Mouse (Mus musculus) regulatory T cell (primary cell): ENCODE results near the gene Nfu1.
"Not testable (repeated sequence)": the region's sequence is repeated elsewhere in the genome, so short reads cannot be mapped to it uniquely, and the experiment has no call there.

ENCODE experiments used
- in situ Hi-C: fragments of 300-600 bp; cut with MboI, MseI; formaldehyde crosslinking; loops from one replicate; pipeline ENCODE4 v1.15.1; 2025; ENCODE audit warnings: high pct_unique_total_duplicates

Gene Nfu1

GRCm38 (mm10) chr6:87021791-87022190 is 12.8 kb downstream of the Nfu1 start:
- in situ Hi-C loops, result no loop called here

GRCm38 (mm10) chr6:87026980-87027379 is 17.9 kb downstream of the Nfu1 start:
- in situ Hi-C loops, result no loop called here

- in situ Hi-C loops, result no loop called here
Observed at GRCm38 (mm10) chr6:87028881-87029280, 19.8 kb downstream of the Nfu1 start.

DNA sequence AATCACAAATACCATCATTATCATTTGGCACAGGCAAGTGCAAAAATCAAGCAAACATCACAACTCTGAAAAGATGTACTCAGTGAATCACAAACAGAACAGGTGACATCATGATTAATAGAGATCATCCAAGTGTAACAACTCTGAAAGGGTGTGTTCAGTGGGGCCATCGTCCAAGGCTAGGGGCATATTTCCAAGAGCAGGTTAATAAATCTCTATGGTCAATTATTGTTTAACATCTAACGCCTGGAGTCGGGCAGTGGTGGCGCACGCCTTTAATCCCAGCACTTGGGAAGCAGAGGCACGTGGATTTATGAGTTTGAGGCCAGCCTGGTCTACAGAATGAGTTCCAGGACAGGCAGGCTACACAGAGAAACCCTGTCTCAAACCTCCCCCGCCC is 22.3 kb downstream of the Nfu1 start:
- in situ Hi-C loops, result not testable (repeated sequence)

GRCm38 (mm10) chr6:87032401-87032800 is 23.4 kb downstream of the Nfu1 start:
- in situ Hi-C loops, result no loop called here

DNA sequence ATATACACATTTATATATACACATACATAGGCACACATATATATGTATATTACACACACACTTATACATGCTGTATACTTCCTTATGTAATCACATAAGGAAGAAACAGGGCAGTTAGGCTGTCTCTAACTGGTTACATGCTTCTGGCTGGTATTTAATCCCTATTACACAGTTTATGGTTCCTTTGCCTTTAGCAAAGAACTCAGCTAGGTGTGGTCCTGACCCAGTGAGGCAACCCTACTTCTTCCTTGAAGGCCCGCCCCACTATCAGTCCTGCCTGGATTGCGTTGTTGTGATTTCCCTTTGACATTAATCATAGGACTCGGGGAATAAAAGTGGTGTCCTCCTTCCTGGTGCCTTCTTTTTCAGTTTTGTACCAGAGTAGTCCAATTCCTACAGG is 25.4 kb downstream of the Nfu1 start:
- in situ Hi-C loops, result no loop called here

- in situ Hi-C loops, result no loop called here
Observed at GRCm38 (mm10) chr6:87037826-87038620, 29.0 kb downstream of the Nfu1 start.

- in situ Hi-C loops, result no loop called here
Observed at GRCm38 (mm10) chr6:87039161-87039560, 30.1 kb downstream of the Nfu1 start.

GRCm38 (mm10) chr6:87040971-87041370 is 31.9 kb downstream of the Nfu1 start:
- in situ Hi-C loops, result no loop called here

GRCm38 (mm10) chr6:87041431-87041830 is 32.4 kb downstream of the Nfu1 start:
- in situ Hi-C loops, result no loop called here

DNA sequence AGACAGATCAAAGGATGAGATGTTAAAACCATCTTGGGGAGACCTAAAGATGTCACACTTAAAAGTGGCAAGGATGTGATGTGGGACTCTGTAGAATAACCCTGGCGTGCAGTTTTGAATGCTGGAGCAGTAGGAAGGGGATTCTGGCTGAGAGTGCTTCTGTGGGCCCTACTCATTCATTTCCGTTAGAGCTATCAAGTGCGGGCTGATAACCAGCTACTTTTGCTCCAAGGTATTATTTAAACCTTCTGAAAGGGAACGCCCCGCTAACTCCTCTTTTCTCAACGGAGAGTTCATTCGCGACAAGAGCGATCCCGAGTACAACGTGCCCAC is 32.9 kb downstream of the Nfu1 start:
- in situ Hi-C loops, result no loop called here

GRCm38 (mm10) chr6:87042337-87043130 is 33.5 kb downstream of the Nfu1 start, which contains the start of gene Gfpt1:
Gene Gfpt1, plus strand, starts transcription at chr6:87042846.
- in situ Hi-C loops, result no loop called here

DNA sequence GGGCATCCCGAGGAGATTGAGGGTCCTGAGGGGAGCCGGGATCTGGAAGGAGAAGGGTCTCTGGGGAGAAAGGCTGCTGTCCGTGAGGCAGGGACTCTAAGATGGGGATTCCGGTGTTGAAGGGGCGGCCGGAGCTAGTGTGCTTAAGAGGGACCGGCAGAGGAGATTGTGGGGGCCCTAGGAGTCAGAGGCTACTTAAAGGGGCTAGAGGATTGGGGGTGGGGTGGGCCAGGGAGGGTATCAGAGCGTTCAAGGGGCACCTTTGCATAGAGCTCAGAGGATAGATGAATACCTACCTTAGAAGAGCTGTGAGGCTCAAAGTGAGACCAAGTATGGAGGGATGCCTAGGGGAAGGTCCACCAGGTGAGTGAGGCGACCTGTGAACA is 34.1 kb downstream of the Nfu1 start:
- in situ Hi-C loops, result no loop called here

- in situ Hi-C loops, result no loop called here
Observed at GRCm38 (mm10) chr6:87044895-87045294, 35.9 kb downstream of the Nfu1 start.

DNA sequence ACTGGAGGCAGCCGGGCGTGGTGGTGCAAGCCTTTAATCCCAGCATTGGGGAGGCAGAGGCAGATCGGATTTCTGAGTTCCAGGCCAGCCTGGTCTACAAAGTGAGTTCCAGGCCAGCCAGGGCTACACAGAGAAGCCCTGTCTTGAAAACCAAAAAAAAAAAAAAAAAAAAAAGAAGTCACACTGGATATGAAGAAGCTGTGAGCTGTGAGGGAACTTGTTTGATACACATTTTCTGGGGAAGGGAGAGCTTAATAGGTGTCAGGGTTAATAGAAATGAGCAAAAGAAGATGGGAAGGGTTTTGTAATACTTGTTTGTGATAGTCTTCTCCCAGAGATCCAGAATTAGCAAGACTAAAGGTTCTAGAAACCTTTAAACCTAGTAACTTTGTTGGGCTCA is 36.5 kb downstream of the Nfu1 start:
- in situ Hi-C loops, result no loop called here

- in situ Hi-C loops, result not testable (repeated sequence)
Observed at GRCm38 (mm10) chr6:87048712-87049111, 39.7 kb downstream of the Nfu1 start.

- in situ Hi-C loops, result no loop called here
Observed at GRCm38 (mm10) chr6:87051886-87052425, 42.9 kb downstream of the Nfu1 start.

- in situ Hi-C loops, result no loop called here
Observed at GRCm38 (mm10) chr6:87054193-87054592, 45.2 kb downstream of the Nfu1 start.

DNA sequence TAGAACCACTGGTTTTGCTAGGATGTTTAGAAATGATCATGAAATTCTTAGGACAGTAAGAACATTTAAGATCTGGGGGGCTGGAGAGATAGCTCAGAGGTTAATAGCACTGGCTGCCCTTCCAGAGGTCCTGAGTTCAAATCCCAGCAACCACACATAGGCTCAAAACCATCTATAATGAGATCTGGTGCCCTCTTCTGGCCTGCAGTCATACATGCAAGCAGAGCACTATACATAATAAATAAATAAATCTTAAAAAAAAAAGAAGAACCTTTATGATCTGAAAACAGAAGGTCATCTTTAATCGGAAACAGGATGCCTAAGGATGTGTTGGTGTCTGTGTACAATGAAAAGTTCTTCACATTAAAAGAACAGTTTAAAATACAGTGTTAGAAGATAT is 50.7 kb downstream of the Nfu1 start:
- in situ Hi-C loops, result loop anchor here (10.0 kb wide), 1 partner anchor 985 kb away; the partner anchor contains the start of gene Rab7

GRCm38 (mm10) chr6:87063586-87063985 is 54.5 kb downstream of the Nfu1 start:
- in situ Hi-C loops, result loop anchor here (10.0 kb wide), 1 partner anchor 981 kb away; the partner anchor contains the start of gene Rab7

- in situ Hi-C loops, result loop anchor here (10.0 kb wide), 1 partner anchor 977 kb away; the partner anchor contains the start of gene Rab7
Observed at GRCm38 (mm10) chr6:87068209-87068608, 59.2 kb downstream of the Nfu1 start.

DNA sequence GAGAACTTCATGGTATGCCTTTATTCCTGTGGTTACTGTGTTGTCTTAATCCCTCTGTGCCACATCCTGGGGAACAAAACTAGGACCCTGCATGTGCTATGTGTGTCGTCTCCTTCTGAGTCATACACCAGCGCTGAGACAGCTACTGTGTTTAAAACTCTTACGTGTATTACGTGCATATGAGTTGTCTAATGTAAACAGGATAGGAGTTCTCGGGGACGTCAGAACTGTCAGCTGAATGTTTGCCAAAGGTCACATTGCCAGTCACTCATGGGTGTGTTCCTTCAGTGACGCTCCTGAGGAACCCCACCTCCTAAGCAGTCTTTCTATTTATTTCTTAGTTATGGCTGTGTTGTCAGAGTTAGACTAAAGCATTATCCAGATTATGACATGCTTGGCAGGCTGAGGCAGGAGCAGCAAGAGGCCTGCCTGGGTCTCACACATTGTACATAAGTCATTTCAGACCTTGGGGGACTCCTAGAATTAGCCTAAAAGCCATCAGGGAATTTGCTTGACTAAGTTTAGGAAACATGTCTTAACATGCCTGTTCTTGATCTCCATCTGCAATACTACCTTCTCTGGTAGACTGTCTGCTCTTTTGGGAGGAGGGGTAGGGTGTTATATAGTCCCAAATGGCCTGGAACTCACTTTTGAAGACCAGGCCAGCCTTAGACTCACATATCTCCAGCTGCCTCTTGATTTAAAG is 60.3 kb downstream of the Nfu1 start:
- in situ Hi-C loops, result loop anchor here (10.0 kb wide), 1 partner anchor 975 kb away; the partner anchor contains the start of gene Rab7
